Mouse (Mus musculus) CD8-positive naive resting alpha-beta T cell, adult 57 days (primary cell): ENCODE results near the gene Gm13762. TPM values are rescaled to one million over a fixed set of nuclear protein-coding genes. Genes with fewer than 3 reads are reported as not detected.

Experiments used
- total RNA-seq: library from RNA; stranded (reverse); gene quantifications from one replicate; pipeline ENCODE4 v1.2.4, GENCODE M21; 2023

Gene Gm13762
- total RNA-seq: not detected

DNA sequence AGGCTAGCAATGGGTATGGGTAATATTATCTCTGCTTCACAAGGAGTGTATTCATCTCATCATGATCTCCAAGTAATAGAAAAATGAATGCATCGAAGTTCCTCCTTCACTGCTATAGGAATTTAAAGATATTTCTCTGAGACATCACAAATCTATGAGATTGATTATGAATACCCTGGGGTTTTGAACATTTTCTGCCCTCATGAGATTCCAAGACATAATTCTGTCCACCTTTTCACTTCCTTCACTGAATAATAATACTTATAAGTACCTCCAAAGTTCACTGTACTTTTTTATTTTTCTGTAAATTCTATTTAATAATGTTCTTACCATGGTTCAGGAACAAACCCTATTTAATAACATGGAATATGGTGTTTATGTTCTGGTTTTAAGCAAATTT, at the start of gene Gm13762:
Gene Gm13762, minus strand, starts transcription at position 101 of the 400 bp plus-strand sequence.

DNA sequence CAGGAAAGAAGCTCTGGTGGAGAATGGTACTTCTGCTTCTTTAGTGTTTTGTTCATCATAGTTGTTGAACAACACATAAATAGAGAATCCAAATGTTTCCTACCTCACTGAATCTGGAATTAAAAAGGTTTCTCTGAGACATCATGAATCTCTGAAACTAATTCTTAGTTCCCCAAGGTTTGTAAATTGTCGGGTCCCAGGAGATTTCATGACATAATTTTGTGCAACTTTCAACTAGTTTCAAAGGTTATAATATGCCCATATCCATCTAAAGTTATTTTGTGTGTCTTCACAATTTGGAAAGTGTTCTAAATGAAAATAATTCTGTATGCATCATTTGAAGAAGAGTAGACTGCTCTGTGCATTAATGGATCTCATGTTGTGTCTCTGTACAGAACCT, 38.2 kb upstream of the Gm13762 start, which contains the start of gene Olfr1216:
Gene Olfr1216, minus strand, starts transcription at position 101 of the 400 bp plus-strand sequence.

DNA sequence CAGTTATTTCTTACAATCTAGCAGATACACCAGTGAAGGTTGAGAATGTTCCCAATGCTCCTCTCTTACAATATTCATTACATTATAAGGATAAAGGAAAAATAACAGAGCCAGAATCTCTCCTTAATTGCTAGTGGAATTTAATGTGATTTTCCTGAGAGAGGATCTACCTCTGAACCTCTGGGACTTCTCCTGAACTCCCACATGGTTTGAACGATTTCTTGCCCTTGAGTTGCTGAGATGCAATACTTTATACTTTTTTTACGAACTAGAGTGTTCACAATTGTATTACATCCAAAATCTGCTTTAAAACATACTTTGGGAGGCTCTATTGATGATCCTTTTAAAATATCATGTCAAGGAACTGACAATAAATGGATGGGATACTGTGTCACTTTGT, 26.8 kb upstream of the Gm13762 start, which contains the start of gene Olfr1215:
Gene Olfr1215, minus strand, starts transcription at position 101 of the 400 bp plus-strand sequence.

DNA sequence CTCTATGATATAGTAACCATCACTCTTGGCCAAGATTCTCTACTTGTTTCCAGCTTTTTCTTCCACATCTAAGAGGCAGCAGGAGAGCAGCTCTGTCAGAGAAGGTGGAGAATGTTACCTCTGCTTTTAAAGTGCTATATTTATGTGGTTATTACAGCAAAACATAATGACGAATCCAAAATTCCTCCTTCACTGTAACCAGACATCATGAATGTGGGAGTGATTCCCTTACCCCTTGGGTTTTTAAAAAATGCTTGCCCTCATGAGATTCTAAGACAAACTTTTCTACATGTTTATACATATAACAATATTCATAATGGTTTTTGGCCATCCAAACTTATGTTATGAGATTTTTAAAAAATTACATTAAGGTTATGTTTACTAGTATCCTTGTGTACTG, 12.5 kb upstream of the Gm13762 start, which contains the start of gene Olfr1214:
Gene Olfr1214, minus strand, starts transcription at position 101 of the 400 bp plus-strand sequence.

DNA sequence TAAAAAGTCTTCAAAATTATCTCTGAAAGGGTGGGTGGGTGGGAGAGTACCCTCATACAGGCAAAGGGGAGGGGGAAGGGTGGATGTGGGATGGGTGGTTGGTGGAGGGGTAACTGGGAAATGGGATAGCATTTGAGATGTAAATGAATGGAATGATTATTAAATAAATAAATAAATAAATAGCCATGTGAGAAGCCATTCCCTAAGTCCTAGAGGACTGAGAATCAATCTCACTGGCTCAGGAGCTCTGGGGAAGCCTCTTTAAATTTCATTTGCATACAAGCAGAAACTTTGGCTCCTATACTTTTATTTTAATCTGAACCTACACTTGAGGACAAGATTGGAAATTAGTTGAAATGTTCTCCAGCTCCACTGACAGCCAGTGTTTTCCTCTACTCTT, 26.4 kb downstream of the Gm13762 start, which contains the start of gene Olfr1212:
Gene Olfr1212, plus strand, starts transcription at position 301 of the 400 bp plus-strand sequence.

DNA sequence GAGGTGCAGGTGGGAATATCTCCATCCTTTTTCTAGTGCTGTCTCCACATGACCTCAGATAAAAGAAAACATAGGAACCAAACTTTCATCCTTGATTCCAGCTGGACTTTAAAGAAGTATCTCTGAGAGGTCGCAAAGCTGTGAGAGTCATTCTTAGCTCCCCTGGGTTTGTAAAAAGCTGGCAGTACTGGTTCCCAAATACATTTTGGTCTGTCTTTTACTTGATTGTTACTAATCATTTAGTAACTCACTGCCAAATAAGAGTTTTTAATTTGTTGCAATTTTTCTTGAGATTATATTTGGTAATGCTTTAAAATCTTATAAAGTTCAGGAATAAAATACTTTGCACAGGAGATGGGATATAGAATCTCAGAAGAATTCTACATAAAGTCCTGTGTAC, 42.1 kb downstream of the Gm13762 start, which contains the start of gene Olfr1211:
Gene Olfr1211, minus strand, starts transcription at position 101 of the 400 bp plus-strand sequence.

Other genes with a start within 250 kb of the Gm13762 start
- not detected for gene Olfr1197, start 247.9 kb downstream of the Gm13762 start, total RNA-seq
- not detected for gene Olfr1198, start 228.9 kb downstream of the Gm13762 start, total RNA-seq
- gene Olfr1199, start 219.8 kb downstream of the Gm13762 start, total RNA-seq: not detected
- gene Olfr1200, start 209.8 kb downstream of the Gm13762 start, total RNA-seq: not detected
- gene Olfr1201, start 187.2 kb downstream of the Gm13762 start, total RNA-seq: not detected
- gene Olfr1202, start 165.8 kb downstream of the Gm13762 start, total RNA-seq: not detected
- gene Olfr1205, start 150.5 kb downstream of the Gm13762 start, total RNA-seq: not detected
- gene Olfr1204, start 131.0 kb downstream of the Gm13762 start, total RNA-seq: not detected
- not detected for gene Olfr1206, start 117.0 kb downstream of the Gm13762 start, total RNA-seq
- gene Olfr1208, start 78.0 kb downstream of the Gm13762 start, total RNA-seq: not detected
- gene Olfr1209, start 65.1 kb downstream of the Gm13762 start, total RNA-seq: not detected
- not detected for gene Olfr1211, start 42.2 kb downstream of the Gm13762 start, total RNA-seq
- not detected for gene Olfr1212, start 26.3 kb downstream of the Gm13762 start, total RNA-seq
- not detected for gene Olfr1214, start 12.4 kb upstream of the Gm13762 start, total RNA-seq
- gene Olfr1215, start 26.7 kb upstream of the Gm13762 start, total RNA-seq: not detected
- gene Olfr1216, start 38.1 kb upstream of the Gm13762 start, total RNA-seq: not detected
- gene Olfr1217, start 51.8 kb upstream of the Gm13762 start, total RNA-seq: not detected
- not detected for gene Olfr1218, start 80.9 kb upstream of the Gm13762 start, total RNA-seq
- not detected for gene Olfr1219, start 103.2 kb upstream of the Gm13762 start, total RNA-seq
- not detected for gene Olfr1220, start 126.6 kb upstream of the Gm13762 start, total RNA-seq
- not detected for gene Olfr1221, start 137.0 kb upstream of the Gm13762 start, total RNA-seq
- gene Olfr1222, start 152.8 kb upstream of the Gm13762 start, total RNA-seq: not detected
- not detected for gene Olfr1223, start 171.3 kb upstream of the Gm13762 start, total RNA-seq
- gene Olfr1224-ps1, start 183.8 kb upstream of the Gm13762 start, total RNA-seq: not detected
- not detected for gene Olfr1225, start 194.4 kb upstream of the Gm13762 start, total RNA-seq
- not detected for gene Olfr1226, start 219.8 kb upstream of the Gm13762 start, total RNA-seq